Mouse (Mus musculus): ENCODE measurements at regions not wholly inside any gene's neighbourhood (a gene's known extent, or its start where the extent isn't known, plus 50 kb on each side); places are given as distances from the start of the nearest gene placed in this dataset.

- no peak overlapping the region for H3K27ac ChIP-seq
- no peaks in the 10 kb centered on the region for H3K27me3 ChIP-seq
- 23% methylated on average over 7 of the region's 7 CpGs for WGBS
- ATAC-seq (ENCODE audit: insufficient number of reproducible peaks, insufficient read depth, low FRiP score, low TSS enrichment) = no peak
- H3K4me2 ChIP-seq (replicated peaks) = no peak overlapping the region
- H3K4me3 ChIP-seq = no peak overlapping the region
- no peaks in the 10 kb centered on the region for H3K36me3 ChIP-seq
- no peaks in the 10 kb centered on the region for H3K4me1 ChIP-seq
- no peak overlapping the region for H3K9ac ChIP-seq
- H3K9me3 ChIP-seq = no peaks in the 10 kb centered on the region
These were observed 55.2 kb upstream of the Zc3h12c start for GRCm38 (mm10) chr9:52223509-52224113.

Measured in embryonic facial prominence, embryonic 12.5 days (tissue).